Mouse (Mus musculus) ovary, adult 18-20 months (tissue): ENCODE data around the gene Nlk.

ENCODE experiments used
- DNase-seq: peaks from one replicate; pipeline ENCODE4 v3.0.0; 2022; ENCODE audit warnings: low spot score, mixed read lengths

Gene Nlk

DNA sequence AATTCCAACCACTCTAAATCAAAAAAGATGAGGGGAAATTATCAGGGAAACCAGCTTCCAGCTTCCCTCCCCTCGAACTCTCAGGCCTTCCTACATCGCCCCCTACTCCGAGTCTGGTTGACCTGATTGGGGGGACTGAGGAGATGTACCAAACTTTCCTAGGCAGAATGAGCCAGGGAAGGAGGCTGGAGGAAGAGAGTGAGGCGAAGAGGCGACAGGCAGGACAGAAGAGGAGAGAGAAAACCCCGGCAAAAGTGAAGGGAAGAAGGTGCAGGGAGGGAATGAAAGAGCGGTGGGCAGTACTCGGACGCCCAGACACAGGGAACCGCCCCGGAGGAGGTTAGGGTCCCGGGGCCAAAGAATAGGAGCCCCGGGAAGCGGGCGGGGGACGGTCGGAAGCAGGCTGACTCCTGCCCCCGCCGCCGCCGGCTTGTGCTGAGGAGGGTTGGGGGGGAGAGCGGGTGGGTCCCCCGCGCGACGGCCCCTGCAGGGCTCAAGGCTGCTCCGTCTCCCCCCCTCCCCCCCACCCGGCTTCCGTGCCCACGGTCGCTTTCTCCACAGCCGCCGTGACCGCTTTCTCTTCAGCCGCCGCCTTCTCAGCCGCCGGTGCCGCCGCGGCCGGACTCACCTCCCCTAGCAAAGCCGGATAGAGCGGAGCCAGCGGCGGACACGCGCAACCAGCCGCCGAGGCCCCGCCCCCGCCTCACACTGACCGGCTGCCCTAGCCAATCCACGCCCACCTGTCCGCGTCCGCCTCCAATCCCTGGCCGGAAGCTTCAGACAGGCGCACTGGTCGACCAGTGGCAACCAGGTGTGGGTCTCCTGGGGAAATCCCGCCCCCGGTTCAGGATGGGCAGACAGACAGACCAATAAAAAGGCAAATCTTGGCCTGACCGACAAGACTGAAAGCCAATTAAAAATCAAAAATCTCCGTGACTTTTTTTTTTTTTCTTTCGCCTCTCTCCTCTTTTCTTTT is at the start of gene Nlk:
Gene Nlk, minus strand, starts transcription at position 597 of the 976 bp plus-strand sequence.
- DNase-seq, result peak; percentile 100

DNA sequence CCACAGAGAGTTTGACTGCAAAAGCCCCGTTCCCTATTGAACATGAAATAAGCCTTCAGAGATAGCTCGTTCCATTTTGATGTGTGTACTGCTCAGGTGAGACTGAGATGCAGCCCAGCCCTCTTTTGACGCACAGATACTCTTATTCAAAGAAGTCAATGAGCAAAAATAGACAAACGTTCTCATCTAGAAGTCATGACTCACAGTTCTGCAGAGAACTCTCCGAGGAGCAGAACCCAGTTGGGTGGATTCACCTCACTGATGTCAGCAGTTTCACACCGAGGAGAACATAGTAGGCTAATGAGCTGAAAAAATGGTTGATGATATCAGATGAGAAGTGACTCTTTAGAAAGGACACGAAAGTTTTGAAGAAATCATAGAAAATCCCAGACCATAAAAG is 49.1 kb upstream of the Nlk start:
- DNase-seq, result no peak

GRCm38 (mm10) chr11:78745475-78745874 is 48.3 kb upstream of the Nlk start:
- DNase-seq, result no peak

DNA sequence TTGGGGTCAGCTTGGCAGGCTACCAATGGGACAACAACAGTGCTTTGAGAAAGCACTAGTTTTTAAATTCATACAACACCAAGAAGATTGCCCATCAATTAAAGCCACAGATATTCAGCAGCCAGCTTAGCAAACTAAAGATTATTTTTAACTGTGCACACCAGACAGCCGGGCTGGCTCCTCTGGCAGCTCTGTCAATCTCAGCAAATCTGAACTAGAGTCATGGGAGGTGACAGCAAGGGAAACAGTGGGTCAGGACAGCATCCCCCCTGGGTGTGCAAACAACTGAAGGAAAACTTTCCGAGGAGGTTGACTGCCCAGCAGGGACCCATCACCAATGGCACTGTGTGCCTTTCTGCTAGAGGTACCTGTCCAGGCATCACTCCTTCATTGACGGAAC is 45.3 kb upstream of the Nlk start:
- no peak for DNase-seq

DNA sequence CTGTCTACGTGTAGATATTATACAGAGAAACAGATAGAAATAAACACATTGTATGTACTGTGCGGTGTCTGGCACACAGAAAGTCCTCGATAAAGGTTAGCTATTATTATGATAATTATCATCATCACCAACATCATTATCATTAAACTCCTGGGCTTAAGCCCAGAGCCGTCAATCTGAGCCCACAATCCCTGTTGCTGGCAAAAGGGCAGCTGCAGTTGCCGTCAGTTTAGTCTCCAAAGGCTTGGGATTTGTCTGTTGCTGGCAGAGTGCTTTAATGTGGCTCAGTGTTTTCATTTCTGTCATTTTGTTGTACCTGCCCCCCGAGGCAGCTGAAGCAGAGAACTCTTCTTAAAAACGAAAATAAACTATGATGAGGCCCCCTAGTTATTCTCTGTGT is 44.8 kb upstream of the Nlk start:
- no peak for DNase-seq

DNA sequence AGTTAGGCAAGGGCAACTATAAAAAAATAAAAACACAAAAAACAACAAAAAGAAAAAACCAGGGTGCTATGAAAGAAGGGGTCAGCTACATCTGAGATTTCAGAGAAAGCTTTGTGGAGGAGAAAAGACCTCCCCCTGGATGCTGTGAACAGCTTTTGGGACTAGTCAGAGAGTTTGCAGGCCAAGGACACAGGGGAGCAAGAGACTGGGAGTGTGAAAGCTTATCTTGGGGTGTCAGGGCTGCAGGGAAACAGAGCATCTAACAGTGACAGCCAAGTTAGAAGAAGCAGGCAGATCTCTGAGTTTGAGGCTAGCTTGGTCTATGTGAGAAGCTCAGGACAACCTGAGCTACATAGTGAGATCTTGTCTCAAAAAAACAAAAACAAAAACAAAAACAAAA is 42.2 kb upstream of the Nlk start:
- no peak for DNase-seq

- no peak for DNase-seq
Measured at GRCm38 (mm10) chr11:78736877-78737408, 39.8 kb upstream of the Nlk start.

- no peak for DNase-seq
Measured at GRCm38 (mm10) chr11:78735168-78735567, 38.0 kb upstream of the Nlk start.

DNA sequence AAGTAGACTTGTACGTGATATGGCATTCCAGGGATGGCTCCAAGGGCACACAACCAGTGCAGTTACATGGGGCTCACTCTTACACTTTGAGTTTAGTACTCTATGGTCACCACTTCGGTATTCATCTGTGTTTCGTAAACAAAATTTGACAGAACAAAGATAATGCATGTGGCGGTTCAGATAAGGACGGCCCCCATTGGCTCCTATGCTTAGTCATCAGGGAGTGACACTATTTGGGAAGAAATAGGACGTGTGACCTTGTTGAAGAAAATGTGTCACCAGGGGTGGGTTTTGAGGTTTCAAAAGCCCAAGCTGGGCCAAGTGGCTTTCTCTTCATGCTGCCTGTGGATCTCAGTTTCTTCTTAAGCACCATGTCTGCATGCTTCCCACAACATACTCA is 35.4 kb upstream of the Nlk start:
- no peak for DNase-seq

- DNase-seq, result no peak
Measured at GRCm38 (mm10) chr11:78730902-78731301, 33.7 kb upstream of the Nlk start.

DNA sequence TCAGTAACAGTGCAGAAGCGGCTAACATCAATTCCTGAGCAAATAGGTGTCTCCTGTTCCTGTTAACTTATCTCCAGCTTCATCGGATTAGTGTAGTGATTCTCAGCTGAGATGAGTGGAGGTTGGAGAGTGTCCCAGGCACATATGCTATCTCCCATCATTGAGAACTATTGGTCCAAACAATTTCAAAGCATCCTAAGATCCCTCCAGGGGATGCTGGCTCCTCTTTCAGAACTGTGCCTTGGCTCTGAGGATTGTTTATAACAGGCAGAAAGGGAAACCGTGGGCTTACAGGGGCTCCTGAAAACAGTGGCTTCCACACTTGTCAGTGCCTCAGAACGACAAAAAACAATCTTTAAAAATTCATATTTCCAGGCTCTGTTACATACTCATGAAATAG is 30.9 kb upstream of the Nlk start:
- no peak for DNase-seq

DNA sequence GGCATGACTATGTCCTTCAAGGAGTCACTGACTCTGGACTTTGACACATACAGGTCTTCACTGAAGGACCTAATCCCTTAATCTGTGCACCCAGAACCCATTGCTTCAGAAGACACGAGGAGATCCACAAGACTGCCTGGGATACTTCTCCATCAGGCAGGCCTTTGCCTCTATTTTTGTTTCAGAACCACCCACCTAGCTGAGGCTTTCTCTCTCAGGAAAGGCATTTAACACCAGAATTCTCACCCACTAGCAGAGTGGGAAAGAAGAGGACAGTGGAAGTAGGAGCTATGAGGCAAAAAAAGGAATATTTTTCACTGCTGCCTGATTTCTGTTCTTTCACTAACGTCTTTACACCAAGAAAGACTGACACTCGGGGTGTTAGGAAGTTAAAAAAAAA is 29.2 kb upstream of the Nlk start:
- DNase-seq, result no peak

- no peak for DNase-seq
Measured at GRCm38 (mm10) chr11:78724792-78725191, 27.6 kb upstream of the Nlk start.

- DNase-seq, result no peak
Measured at GRCm38 (mm10) chr11:78721419-78721818, 24.2 kb upstream of the Nlk start.

DNA sequence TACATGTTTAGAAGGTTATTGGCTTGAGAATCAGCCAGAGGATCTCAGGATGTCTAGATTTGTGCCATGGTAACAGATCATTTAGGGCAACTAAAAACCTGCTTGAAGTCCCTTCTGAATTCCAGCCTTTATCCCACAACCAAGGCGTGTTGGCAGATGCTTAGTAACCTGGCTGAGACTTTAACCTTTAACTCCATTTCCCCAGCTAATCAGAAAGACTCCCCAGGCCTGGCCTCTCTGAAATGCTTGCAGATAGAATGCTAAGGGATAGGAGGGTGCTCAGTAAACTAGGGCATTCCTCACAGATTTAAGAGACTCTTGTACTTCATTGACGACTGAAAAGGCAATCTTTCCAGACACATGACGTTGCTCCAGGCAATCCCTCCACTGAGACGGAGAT is 20.5 kb upstream of the Nlk start:
- no peak for DNase-seq

- no peak for DNase-seq
Measured at GRCm38 (mm10) chr11:78708642-78709041, 11.5 kb upstream of the Nlk start.

GRCm38 (mm10) chr11:78706026-78706425 is 8.9 kb upstream of the Nlk start:
- no peak for DNase-seq

- no peak for DNase-seq
Measured at GRCm38 (mm10) chr11:78703085-78703484, 5.9 kb upstream of the Nlk start.

DNA sequence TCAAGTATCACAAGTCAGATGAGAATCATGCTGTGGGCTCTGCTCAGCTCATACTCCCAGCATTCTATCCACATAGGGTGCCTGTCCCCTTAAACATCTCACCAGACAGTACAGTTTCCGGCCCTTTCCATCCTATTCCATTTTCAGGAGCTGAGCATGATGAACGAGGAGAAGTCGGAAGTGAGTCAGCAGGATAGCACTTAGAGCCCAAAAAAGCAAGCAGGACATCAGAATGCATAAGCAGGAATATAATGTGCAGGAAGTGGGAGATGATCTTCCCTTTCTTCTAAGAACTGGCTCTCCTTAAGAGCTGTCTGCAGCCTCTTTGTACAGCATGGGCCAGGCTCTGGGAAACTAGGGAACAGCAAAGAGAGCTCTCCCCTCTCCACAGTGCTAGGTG is 5.1 kb upstream of the Nlk start:
- DNase-seq, result no peak

GRCm38 (mm10) chr11:78697753-78698171 is 589 bp upstream of the Nlk start:
- DNase-seq, result peak; percentile 85

GRCm38 (mm10) chr11:78694249-78694648 is 2.9 kb downstream of the Nlk start:
- DNase-seq, result no peak

GRCm38 (mm10) chr11:78693307-78693706 is 3.9 kb downstream of the Nlk start:
- DNase-seq, result no peak

DNA sequence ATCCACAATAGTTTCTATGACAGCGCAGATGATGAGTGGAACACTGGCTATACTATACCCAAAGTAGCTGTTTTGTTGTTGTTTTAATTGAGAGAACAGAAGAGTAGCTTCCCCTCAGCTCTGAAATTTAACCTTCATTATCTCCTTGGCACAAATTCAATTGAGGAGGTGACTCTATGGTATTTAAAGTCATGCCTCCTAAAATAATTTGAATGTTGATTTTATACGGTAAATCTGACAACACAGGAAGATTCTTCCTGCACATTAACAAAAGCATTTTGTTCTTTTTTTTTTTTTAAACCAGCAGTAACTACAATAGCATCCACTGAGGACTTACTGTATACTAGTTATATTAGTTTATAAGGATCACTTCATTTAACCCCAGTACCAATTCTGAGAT is 6.0 kb downstream of the Nlk start:
- DNase-seq, result no peak

GRCm38 (mm10) chr11:78690547-78690946 is 6.6 kb downstream of the Nlk start:
- DNase-seq, result no peak
